Mouse (Mus musculus) frontal cortex, postnatal 36 days (tissue): ENCODE measurements around the gene Nrxn3.
A peak's percentile ranks its signal among the peaks of the same experiment; 100 is the strongest.

Source experiments
- DNase-seq, 2 experiments: peaks; one replicate each; pipeline ENCODE4 v3.0.0; 2022; ENCODE audit warnings: low spot score in 2 of 2

Nrxn3 gene

GRCm38 (mm10) chr12:89508970-89509369, 786.3 kb downstream of the Nrxn3 start:
- no peak for DNase-seq

- DNase-seq, result peak; percentile 31 to 82
These were observed 791.1 kb downstream of the Nrxn3 start for GRCm38 (mm10) chr12:89513759-89514158.

GRCm38 (mm10) chr12:89516046-89516445, 793.4 kb downstream of the Nrxn3 start:
- no peak for DNase-seq

- no peak for DNase-seq
These were observed 808.1 kb downstream of the Nrxn3 start for GRCm38 (mm10) chr12:89530679-89531350.

- peak; percentile 10 to 42 for DNase-seq
These were observed 828.6 kb downstream of the Nrxn3 start for GRCm38 (mm10) chr12:89551291-89551690.

GRCm38 (mm10) chr12:89553223-89553880, 830.7 kb downstream of the Nrxn3 start:
- no peak for DNase-seq

- no peak for DNase-seq
These were observed 831.5 kb downstream of the Nrxn3 start for GRCm38 (mm10) chr12:89554171-89554570.

GRCm38 (mm10) chr12:89554740-89555430, 832.2 kb downstream of the Nrxn3 start:
- DNase-seq, result peak; percentile 19 to 57

GRCm38 (mm10) chr12:89558921-89559320, 836.2 kb downstream of the Nrxn3 start:
- DNase-seq, result no peak

GRCm38 (mm10) chr12:89561989-89562565, 839.4 kb downstream of the Nrxn3 start:
- DNase-seq, result no peak

- no peak for DNase-seq
These were observed 846.2 kb downstream of the Nrxn3 start for GRCm38 (mm10) chr12:89568723-89569377.

GRCm38 (mm10) chr12:89592459-89592858, 869.8 kb downstream of the Nrxn3 start:
- DNase-seq, result no peak

- no peak for DNase-seq
These were observed 891.0 kb downstream of the Nrxn3 start for GRCm38 (mm10) chr12:89613670-89614069.

- no peak for DNase-seq
These were observed 903.1 kb downstream of the Nrxn3 start for GRCm38 (mm10) chr12:89625746-89626145.

- DNase-seq, result no peak
These were observed 917.4 kb downstream of the Nrxn3 start for GRCm38 (mm10) chr12:89640046-89640445.

GRCm38 (mm10) chr12:89641460-89641859, 918.8 kb downstream of the Nrxn3 start:
- no peak for DNase-seq

GRCm38 (mm10) chr12:89653211-89653610, 930.5 kb downstream of the Nrxn3 start:
- peak in 1 of 2 experiments; percentile 53 for DNase-seq

- no peak for DNase-seq
These were observed 938.5 kb downstream of the Nrxn3 start for GRCm38 (mm10) chr12:89661219-89661618.

- DNase-seq, result peak; percentile 21 to 50
These were observed 946.2 kb downstream of the Nrxn3 start for GRCm38 (mm10) chr12:89668856-89669255.

- no peak for DNase-seq
These were observed 950.1 kb downstream of the Nrxn3 start for GRCm38 (mm10) chr12:89672819-89673218.

- peak in 1 of 2 experiments; percentile 16 for DNase-seq
These were observed 963.0 kb downstream of the Nrxn3 start for GRCm38 (mm10) chr12:89685633-89686032.

GRCm38 (mm10) chr12:89689086-89689485, 966.4 kb downstream of the Nrxn3 start:
- DNase-seq, result peak; percentile 39 to 58
